Mouse (Mus musculus) bone marrow, adult 2 months (tissue): ENCODE data around the gene Pid1. TPM values are rescaled to one million over a fixed set of nuclear protein-coding genes. Genes with fewer than 3 reads are reported as not detected.

ENCODE experiments used
- H3K27ac ChIP-seq: fragments of 200-500 bp; 2 replicates; pipeline ENCODE4 v1.5.1; 2012; ENCODE audit warnings: low read depth, mild to moderate bottlenecking, control low read depth, inconsistent platforms, low read length; ENCODE audit not compliant: control insufficient read depth, poor library complexity, insufficient read depth
- H3K4me1 ChIP-seq: fragments of 200-500 bp; 2 replicates; pipeline ENCODE4 v1.6.1; 2011; ENCODE audit warnings: low read length; ENCODE audit not compliant: control insufficient read depth, insufficient read depth
- H3K4me3 ChIP-seq: fragments of 200-500 bp; replicated peaks from 2 replicates; pipeline ENCODE3; 2011; ENCODE audit warnings: mild to moderate bottlenecking, low read depth, low read length, control low read depth; ENCODE audit not compliant: control insufficient read depth
- CTCF ChIP-seq: fragments of 200-500 bp; IDR thresholded peaks from 2 replicates; pipeline ENCODE4 v1.5.1; 2011; ENCODE audit warnings: low read length, control low read depth; ENCODE audit not compliant: control insufficient read depth, insufficient read depth
- POLR2A ChIP-seq: fragments of 200-500 bp; IDR thresholded peaks from 2 replicates; pipeline ENCODE4 v1.6.1; 2011; ENCODE audit warnings: low read depth, mild to moderate bottlenecking, control low read depth, low read length, borderline replicate concordance; ENCODE audit not compliant: control insufficient read depth
- WGBS: fragments of 180-500 bp; shearing (Covaris S2); methylation state at CpG from one replicate; pipeline ENCODE4 v1.1.7; 2018; 5-methylcytosine and 5-hydroxymethylcytosine counted together
- polyA plus RNA-seq: library from polyadenylated mRNA; stranded (reverse); fragments of >200 nt; gene quantifications from 2 replicates; pipeline ENCODE4 v1.2.4, GENCODE M21; 2011; ENCODE audit warnings: low replicate concordance; ENCODE audit not compliant: missing spikeins, insufficient read depth, insufficient read length

Pid1 gene
- polyA plus RNA-seq, 1 experiment: 12.4 TPM

DNA sequence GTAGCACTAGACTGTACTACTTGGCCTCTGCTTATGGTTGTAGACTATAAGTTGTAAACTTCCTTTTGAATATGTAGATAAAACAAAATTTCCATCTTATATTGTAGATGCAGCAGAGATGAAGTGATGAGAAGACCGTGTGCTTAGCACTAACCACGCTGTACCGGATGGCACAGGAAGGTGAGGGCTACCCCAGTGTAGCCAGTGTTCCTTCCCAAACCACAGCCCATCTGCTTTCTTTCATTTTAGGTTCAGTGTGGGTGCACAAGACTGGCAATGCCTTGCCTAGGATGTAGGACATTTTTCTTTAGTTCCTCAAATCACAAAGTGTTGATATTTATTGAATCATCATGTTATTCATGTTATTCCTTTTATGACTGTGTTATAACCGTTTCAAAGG is 160.5 kb downstream of the Pid1 start:
- no peak overlapping the region for H3K4me3 ChIP-seq
- 4% methylated on average over 4 of the region's 4 CpGs for WGBS
- TF ChIP-seq CTCF: no peak
- TF ChIP-seq POLR2A: no peak
- no peak overlapping the region for H3K27ac ChIP-seq
- H3K4me1 ChIP-seq: peaks cover 1% of the 10 kb centered on the region; the same call in 1 of the 2 replicates

DNA sequence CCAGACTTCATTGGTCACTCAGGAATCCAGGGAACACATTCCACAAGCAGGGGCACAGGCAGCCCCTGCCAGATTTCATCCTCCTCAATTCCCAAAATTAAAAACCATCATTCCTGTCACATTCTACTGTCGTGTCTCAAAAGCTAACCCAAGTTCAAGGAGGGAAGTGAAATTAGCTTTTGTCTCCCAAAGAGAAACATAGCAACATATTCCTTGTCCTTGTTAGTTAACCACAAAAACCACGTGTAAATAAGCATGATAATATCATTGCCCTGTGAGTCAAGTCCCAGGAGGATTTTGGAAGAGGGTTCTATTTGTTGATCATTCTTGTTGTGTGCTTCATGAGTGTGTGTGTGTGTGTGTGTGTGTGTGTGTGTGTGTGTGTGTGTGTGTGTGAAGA is 164.1 kb downstream of the Pid1 start:
- no peak overlapping the region for H3K27ac ChIP-seq
- WGBS: 17% methylated on average over 2 of the region's 2 CpGs
- TF ChIP-seq POLR2A (no peak), CTCF (no peak)
- H3K4me3 ChIP-seq: no peak overlapping the region
- peaks cover 1% of the 10 kb centered on the region; the same call in 1 of the 2 replicates for H3K4me1 ChIP-seq

DNA sequence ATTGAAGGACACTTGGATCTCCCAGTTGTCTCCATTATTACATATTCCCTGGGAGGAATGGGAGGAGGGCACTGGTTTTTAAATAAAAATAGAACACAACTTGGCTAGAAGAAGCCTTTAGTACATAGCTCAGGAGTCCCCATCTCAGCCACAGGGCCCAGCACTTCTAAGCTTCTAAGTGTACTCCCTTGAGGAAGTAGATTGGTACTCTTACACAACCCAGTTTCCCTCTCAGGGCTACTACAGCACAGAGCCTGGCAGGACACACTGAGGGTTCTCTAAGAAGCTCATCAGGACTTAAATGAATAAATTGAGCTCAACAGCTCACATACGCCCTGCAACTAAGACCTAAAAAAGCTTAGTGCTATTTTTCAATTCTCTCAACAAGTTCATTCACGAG is 165.1 kb downstream of the Pid1 start:
- peaks cover 1% of the 10 kb centered on the region; the same call in 1 of the 2 replicates for H3K4me1 ChIP-seq
- no peak overlapping the region for H3K27ac ChIP-seq
- no peak overlapping the region for H3K4me3 ChIP-seq
- WGBS: 63% methylated on average over 2 of the region's 2 CpGs
- no peak for TF ChIP-seq CTCF
- no peak for TF ChIP-seq POLR2A

DNA sequence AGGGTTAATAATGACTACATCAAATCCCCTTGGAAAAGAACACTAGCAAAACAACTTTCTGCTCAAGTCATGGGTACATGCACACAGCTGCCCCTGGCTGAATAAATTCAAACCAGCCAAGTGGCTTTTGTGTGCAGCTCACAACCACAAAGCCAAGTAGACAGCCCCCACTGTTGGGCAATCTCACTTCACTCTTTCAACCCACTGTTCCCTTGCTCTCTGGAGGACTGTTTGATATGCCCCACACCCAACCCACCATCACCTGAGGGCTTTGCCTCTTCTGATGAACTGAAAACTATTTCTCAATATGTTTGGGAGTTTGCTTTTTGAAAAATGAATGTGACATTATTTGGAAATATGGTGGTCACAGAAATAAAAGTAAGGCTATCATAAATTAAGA is 171.8 kb downstream of the Pid1 start:
- H3K4me1 ChIP-seq: no peaks in the 10 kb centered on the region
- TF ChIP-seq CTCF (no peak), POLR2A (no peak)
- no peak overlapping the region for H3K4me3 ChIP-seq
- no peak overlapping the region for H3K27ac ChIP-seq

DNA sequence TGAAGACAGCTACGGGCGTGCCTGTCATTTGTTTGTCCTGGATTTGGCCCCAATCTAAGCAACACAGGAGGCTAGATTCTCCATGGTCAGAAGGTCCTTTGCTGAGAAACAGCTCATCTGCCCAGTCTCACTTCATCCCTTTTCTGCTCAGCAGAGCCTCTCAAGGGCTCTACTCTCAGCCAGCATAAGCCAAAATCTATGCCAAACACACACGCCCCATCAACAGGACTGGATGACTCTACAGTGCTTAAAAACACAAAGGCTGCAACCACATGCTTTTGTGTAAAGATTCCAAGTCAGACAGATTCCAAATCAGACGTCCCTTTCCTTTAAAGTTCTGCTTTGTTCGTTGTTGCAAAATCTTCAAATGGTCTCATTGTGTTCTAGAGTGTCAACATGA is 174.5 kb downstream of the Pid1 start:
- Histone ChIP-seq H3K27ac (no peak overlapping the region), H3K4me1 (no peaks in the 10 kb centered on the region), H3K4me3 (no peak overlapping the region)
- TF ChIP-seq CTCF: no peak
- TF ChIP-seq POLR2A: no peak
- 75% methylated on average over 5 of the region's 5 CpGs for WGBS

DNA sequence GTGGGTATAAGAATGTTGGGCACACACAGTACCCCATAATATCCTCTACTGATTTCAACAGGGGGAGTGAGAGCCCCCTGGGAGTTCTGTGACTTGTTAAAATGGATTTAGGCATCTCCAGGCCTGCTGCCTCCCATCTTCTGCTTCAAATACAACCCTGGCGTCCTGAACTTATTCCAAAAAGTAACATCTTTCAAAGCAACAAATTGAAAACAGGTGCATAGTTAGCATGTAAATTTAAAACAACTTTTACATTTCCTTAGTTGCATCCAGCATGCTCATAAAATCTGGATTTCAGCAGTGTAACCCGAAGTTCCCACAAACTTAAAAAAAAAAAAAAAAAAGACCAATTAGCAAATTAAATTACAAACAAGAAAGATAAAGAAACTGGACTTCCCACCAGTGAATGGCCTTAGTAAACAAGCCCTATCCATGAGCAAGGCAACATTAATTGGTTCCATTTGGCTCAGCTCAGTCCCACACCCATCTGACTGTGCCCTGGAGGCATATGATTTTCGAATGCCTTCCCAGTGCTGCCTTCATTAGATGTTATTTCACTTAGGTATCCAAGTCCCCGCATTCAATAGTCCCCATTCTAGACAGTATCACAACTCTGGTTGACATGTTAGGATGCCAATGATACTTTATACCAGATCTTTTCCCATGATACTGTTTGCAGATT is 177.1 kb downstream of the Pid1 start:
- Histone ChIP-seq H3K27ac (no peak overlapping the region), H3K4me3 (no peak overlapping the region), H3K4me1 (no peaks in the 10 kb centered on the region)
- no peak for TF ChIP-seq POLR2A
- TF ChIP-seq CTCF: no peak
- WGBS: 70% methylated on average over 4 of the region's 4 CpGs

DNA sequence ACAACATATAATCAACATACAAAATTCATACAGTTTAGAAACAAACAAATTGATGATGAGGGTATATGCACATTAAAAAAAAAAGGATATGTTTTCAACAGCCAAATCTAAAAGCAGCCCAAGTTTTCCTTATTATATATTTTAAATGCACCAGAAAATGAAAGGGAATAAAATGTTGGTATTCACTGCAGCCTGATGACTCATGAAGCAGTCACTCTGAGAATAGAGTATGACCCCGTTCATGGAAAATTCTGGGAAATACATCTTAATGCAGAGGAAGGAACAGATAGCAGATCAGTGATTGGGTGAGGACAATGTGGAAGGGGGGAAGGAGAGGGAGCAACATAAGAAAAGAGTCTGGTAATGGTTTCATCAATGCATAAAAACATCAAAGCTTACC is 186.3 kb downstream of the Pid1 start:
- 50% methylated on average over 1 of the region's 1 CpGs for WGBS
- Histone ChIP-seq H3K4me1 (no peaks in the 10 kb centered on the region), H3K4me3 (no peak overlapping the region), H3K27ac (no peak overlapping the region)
- no peak for TF ChIP-seq POLR2A
- no peak for TF ChIP-seq CTCF

DNA sequence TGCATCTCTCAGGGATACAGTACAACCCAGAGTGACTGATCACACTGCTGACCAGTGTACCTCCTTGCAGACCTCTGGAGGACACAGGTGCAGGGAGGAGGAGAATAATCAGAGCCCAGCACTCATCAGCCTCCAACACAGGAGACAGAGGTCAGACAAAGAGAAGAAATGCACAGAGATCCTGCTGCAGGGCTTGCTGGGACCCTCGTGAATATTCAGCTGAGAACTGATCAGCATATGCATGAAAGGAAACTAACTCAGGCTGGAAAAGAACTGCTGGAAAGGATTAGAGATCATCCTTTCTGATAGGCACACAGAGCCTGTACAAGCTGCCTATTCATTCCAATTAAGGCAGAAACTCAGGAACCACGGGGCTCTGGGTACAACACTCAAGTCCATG is 186.9 kb downstream of the Pid1 start:
- no peaks in the 10 kb centered on the region for H3K4me1 ChIP-seq
- TF ChIP-seq POLR2A (no peak), CTCF (no peak)
- no peak overlapping the region for H3K27ac ChIP-seq
- H3K4me3 ChIP-seq: no peak overlapping the region
- WGBS: 53% methylated on average over 2 of the region's 2 CpGs

DNA sequence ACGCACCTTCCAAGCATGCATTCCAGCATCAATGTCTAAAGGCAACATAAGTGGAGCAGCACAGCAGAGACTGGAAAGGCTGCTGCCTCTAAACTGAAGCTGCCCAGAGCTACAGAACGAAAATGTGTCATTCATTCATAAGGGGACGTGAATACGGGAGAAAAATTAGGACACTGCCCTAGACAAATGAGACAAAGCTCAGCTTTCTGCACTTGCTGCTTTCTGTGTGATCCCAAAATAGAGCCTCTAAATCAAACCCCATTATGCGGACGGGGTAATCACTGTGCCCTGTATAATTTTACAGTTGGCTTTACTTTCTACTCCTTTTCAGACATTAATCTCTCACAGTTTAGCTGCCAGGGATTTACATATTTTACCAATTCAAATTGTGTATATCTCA is 191.0 kb downstream of the Pid1 start:
- 76% methylated on average over 6 of the region's 6 CpGs for WGBS
- TF ChIP-seq POLR2A (no peak), CTCF (no peak)
- H3K27ac ChIP-seq: no peak overlapping the region
- H3K4me1 ChIP-seq: no peaks in the 10 kb centered on the region
- no peak overlapping the region for H3K4me3 ChIP-seq
